Mouse (Mus musculus) cerebellum, adult 9-10 months (tissue): ENCODE measurements around the gene Cdk17.

Experiments used
- DNase-seq: peaks from one replicate; pipeline ENCODE4 v3.0.0; 2022

Gene Cdk17

GRCm38 (mm10) chr10:93160807-93161510 is at the start of gene Cdk17:
Gene Cdk17, plus strand, starts transcription at chr10:93160875.
- peak; percentile 74 for DNase-seq

GRCm38 (mm10) chr10:93111412-93111811 is 49.3 kb upstream of the Cdk17 start:
- no peak for DNase-seq

DNA sequence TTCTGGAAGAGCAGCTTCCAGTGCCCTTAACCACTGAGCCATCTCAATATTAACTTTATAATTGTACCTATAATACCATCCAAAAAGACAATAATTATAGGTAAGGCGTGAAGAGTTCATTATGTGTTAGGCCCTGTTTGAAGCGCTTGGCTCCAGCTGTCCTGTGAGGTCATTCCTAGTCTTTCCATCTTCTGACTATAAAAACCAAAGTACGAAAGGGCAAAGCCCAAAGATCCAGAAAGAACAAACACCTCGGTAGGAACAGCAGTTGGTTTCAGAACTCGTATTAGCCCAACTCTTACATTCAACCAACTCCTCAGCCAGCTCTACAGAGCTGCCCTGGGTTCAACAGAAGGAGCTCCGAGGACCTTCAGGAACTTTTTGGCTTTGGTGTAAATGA is 48.7 kb upstream of the Cdk17 start:
- DNase-seq = no peak

GRCm38 (mm10) chr10:93113968-93114367 is 46.7 kb upstream of the Cdk17 start:
- no peak for DNase-seq

GRCm38 (mm10) chr10:93114782-93115181 is 45.9 kb upstream of the Cdk17 start:
- DNase-seq = no peak

- no peak for DNase-seq
Measured at GRCm38 (mm10) chr10:93115743-93116142, 44.9 kb upstream of the Cdk17 start.

DNA sequence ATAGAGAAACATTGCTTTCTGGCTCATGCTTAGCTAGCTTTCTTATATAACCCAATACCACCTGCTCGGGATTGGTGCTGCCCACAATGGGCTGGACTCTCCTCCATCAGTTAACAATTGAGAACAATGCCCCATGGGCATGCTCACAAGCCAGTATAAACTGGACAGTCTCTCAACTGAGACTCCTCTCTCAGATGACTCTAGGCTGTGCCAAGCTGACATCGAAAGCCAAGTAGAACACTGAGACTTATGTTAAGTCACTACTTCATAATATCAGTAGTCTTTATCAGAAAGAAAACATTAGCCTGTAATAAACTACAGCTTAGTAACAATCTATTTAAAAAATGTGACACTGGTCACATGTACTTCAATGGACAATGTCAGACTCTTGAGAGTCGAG is 44.0 kb upstream of the Cdk17 start:
- no peak for DNase-seq

DNA sequence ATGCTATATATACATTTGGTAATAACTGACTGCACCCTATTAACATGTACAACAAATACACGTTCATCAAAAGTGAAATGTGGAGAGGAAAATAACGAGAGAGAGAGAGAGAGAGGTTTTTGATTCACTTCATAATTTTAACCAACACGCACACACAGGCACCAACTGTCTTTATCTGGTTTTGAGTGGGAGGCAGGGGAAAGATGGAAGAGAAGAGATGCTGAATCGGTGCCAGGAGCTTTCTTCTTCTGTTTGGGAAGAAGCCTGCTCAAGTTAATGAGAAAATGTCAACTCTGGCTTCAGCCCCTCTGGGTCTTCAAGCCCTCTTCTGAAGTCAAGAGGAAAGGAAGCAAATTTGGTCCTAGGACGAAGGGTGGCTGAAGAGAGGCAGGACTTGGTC is 40.9 kb upstream of the Cdk17 start:
- no peak for DNase-seq

- DNase-seq = no peak
Measured at GRCm38 (mm10) chr10:93121262-93121860, 39.3 kb upstream of the Cdk17 start.

DNA sequence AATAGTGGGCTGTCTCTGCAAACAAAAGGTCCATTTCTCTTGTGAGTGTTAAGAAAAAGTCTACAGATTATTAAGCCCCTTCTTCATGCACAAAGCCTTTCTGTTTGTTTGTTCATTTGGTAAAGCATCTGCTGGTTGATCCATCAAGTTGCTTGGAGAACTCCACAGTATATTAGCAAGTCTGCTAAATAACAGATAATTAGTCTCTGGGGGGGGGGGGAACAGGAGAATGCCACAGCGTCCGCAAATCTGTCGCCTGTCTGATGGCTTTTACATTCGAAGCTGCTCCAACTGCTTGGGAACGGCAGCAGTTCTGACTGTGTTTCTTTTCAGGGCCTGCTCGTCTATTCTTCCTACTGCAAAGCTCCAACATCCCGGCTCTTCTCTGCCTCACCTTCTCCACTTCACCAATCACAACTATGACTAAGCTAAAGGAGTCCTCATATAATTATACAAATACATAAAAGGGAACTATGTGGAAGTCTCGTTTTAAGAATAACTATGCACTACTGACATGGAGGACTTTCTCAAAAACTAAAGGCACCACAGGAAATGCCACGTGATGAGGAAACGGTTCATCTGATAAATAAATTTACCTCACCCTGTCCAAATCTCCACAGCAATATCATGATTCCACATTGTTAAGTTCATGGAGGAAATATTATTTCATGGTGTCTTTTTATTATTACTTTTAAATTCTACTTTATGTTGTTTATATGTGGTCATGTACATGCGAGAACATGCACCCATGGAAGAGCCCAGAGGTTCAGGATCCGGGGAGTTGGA is 38.1 kb upstream of the Cdk17 start:
- no peak for DNase-seq

- DNase-seq = no peak
Measured at GRCm38 (mm10) chr10:93123310-93123709, 37.4 kb upstream of the Cdk17 start.

- DNase-seq = no peak
Measured at GRCm38 (mm10) chr10:93123957-93124613, 36.6 kb upstream of the Cdk17 start.

- no peak for DNase-seq
Measured at GRCm38 (mm10) chr10:93126025-93126424, 34.6 kb upstream of the Cdk17 start.

- DNase-seq = no peak
Measured at GRCm38 (mm10) chr10:93128566-93128965, 32.1 kb upstream of the Cdk17 start.

DNA sequence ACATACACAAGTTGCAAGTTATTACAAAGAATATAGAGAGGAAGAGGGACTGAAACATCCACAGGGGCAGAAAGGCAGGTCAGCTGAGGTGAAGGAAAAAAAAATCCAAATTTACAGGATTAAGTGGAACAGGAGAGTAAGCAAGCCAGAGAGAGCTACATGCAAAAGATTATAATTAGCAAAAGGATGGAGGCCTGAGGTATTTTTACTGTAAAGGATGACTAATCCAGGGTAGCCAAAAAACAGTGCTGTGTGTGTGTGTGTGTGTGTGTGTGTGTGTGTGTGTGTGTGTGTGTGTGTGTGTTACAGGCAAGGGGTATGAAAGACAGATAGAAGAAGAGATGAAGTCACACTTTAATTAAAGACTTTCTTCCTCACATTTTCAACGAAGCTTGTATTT is 31.3 kb upstream of the Cdk17 start:
- DNase-seq = no peak

DNA sequence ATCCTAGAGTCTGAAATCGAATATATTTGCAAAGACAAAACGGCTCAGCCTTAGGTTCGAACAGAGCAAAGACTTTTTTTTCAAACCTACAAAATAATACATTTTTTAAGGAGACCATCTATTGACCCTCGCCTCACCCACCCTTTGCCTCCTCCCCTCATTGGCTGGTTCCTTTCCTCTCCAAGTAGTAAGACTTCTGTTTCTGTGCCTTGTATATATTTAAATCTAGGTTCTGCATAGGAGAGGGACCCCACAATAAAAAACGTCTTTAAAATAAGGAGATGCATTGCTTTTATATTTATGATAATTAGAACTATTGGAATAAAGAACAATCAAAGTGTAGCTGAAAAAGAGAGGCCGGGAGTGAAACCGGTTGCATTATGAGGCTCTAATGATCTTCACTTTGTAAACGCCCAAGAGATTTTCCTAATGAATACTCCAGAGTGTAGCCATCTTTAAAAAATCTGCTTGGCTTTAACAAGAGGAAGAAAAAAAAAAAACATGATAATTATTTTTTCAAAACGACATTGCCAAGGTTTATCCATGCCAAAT is 30.7 kb upstream of the Cdk17 start:
- no peak for DNase-seq

DNA sequence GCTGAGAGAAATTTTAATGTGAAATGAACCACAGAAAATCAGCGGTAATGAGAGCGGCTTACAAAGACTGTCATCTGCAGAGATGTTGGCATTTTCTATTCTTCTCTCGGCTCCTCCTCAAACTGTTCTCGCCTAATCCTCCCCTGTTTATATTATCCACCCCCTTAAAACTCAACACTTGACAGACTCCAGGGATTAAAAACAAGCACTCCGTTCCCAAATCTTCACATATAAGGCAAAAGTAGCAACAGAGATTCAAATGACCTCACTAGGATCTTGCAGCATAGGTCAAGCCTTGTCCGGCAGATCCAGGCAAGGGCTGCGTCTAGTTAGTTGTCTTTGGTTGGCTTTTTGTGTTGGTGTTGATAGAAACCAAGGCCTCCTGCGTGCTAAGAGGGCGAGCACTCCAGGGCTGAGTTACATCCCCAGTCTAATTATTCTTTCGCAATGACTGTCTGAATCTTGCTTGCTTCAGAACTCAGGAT is 30.2 kb upstream of the Cdk17 start:
- no peak for DNase-seq

GRCm38 (mm10) chr10:93131865-93132566 is 28.7 kb upstream of the Cdk17 start:
- no peak for DNase-seq

- no peak for DNase-seq
Measured at GRCm38 (mm10) chr10:93138730-93139129, 21.9 kb upstream of the Cdk17 start.

DNA sequence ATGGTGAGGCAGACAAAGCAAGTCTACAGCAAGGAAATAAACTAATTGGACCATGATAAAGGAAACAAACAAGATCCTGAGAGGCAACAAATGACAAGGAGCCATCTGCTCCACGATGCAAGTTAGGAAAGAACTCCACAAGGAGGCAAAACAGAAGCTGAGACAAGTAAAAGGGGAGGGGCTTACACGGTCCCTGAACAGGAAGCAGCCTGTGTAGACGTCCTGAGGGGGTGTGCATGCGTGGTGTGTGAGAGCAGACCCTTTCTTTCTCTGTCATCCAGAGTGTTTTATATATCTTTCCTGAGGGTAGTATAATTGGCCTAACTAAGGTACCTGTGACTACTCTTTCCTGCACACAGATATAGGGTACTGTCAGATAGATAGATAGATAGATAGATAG is 19.9 kb upstream of the Cdk17 start:
- DNase-seq = no peak

GRCm38 (mm10) chr10:93142600-93143284 is 17.9 kb upstream of the Cdk17 start:
- DNase-seq = no peak
